Mouse (Mus musculus) cortical plate, adult 2 months (tissue): ENCODE measurements around the gene Cfap206. TPM values are rescaled to one million over a fixed set of nuclear protein-coding genes. Genes with fewer than 3 reads are reported as not detected.
A peak's percentile ranks its signal among the peaks of the same experiment; 100 is the strongest.

Source experiments
- H3K27ac ChIP-seq: fragments of 200-500 bp; 2 replicates; pipeline ENCODE4 v1.5.1; 2012; ENCODE audit warnings: low read length, control low read depth, inconsistent platforms; ENCODE audit not compliant: insufficient read depth
- H3K4me1 ChIP-seq: fragments of 200-500 bp; 2 replicates; pipeline ENCODE4 v1.6.1; 2011; ENCODE audit warnings: low read length; ENCODE audit not compliant: control insufficient read depth, insufficient read depth
- H3K4me3 ChIP-seq: fragments of 200-500 bp; 2 replicates; pipeline ENCODE4 v1.5.1; 2011; ENCODE audit warnings: mild to moderate bottlenecking, low read length, control low read depth; ENCODE audit not compliant: insufficient read depth
- CTCF ChIP-seq: fragments of 200-500 bp; IDR thresholded peaks from 2 replicates; pipeline ENCODE4 v1.5.1; 2011; ENCODE audit warnings: mild to moderate bottlenecking, control low read depth, low read length; ENCODE audit not compliant: insufficient read depth; ENCODE audit errors: extremely low read depth
- POLR2A ChIP-seq: fragments of 200-500 bp; IDR thresholded peaks from 2 replicates; pipeline ENCODE4 v1.6.1; 2011; ENCODE audit warnings: mild to moderate bottlenecking, low read length, control low read depth; ENCODE audit not compliant: insufficient read depth; ENCODE audit errors: extremely low read depth
- polyA plus RNA-seq: library from polyadenylated mRNA; depleted of rRNA; stranded (reverse); fragments of >200 nt; gene quantifications from 2 replicates; pipeline ENCODE4 v1.2.3, GENCODE M21; 2012

The Cfap206 gene
- polyA plus RNA-seq, 1 experiment: 2.0 TPM

- TF ChIP-seq POLR2A (no peak), CTCF (no peak)
- H3K4me1 ChIP-seq: no peaks in the 10 kb centered on the region
- no peak overlapping the region for H3K27ac ChIP-seq
- no peak overlapping the region for H3K4me3 ChIP-seq
Observed at GRCm38 (mm10) chr4:34720127-34720895, 9.7 kb downstream of the Cfap206 start.

GRCm38 (mm10) chr4:34719421-34719820 lies 10.6 kb downstream of the Cfap206 start:
- TF ChIP-seq CTCF (no peak), POLR2A (no peak)
- Histone ChIP-seq H3K27ac (no peak overlapping the region), H3K4me3 (no peak overlapping the region), H3K4me1 (no peaks in the 10 kb centered on the region)

GRCm38 (mm10) chr4:34715062-34715461 lies 14.9 kb downstream of the Cfap206 start:
- Histone ChIP-seq H3K4me3 (no peak overlapping the region), H3K27ac (no peak overlapping the region), H3K4me1 (no peaks in the 10 kb centered on the region)
- TF ChIP-seq CTCF (no peak), POLR2A (no peak)

- H3K4me3 ChIP-seq: no peak overlapping the region
- H3K4me1 ChIP-seq: no peaks in the 10 kb centered on the region
- H3K27ac ChIP-seq: no peak overlapping the region
- TF ChIP-seq CTCF (no peak), POLR2A (no peak)
Observed at GRCm38 (mm10) chr4:34708127-34708526, 21.9 kb downstream of the Cfap206 start.

- Histone ChIP-seq H3K4me1 (no peaks in the 10 kb centered on the region), H3K4me3 (no peak overlapping the region), H3K27ac (no peak overlapping the region)
- TF ChIP-seq CTCF: no peak
- no peak for TF ChIP-seq POLR2A
Observed at GRCm38 (mm10) chr4:34707248-34707647, 22.8 kb downstream of the Cfap206 start.

- Histone ChIP-seq H3K4me3 (no peak overlapping the region), H3K27ac (no peak overlapping the region), H3K4me1 (no peaks in the 10 kb centered on the region)
- TF ChIP-seq POLR2A (no peak), CTCF (no peak)
Observed at GRCm38 (mm10) chr4:34703029-34703428, 27.0 kb downstream of the Cfap206 start.

GRCm38 (mm10) chr4:34702231-34702630 lies 27.8 kb downstream of the Cfap206 start:
- no peaks in the 10 kb centered on the region for H3K4me1 ChIP-seq
- TF ChIP-seq POLR2A (no peak), CTCF (no peak)
- no peak overlapping the region for H3K4me3 ChIP-seq
- H3K27ac ChIP-seq: no peak overlapping the region

GRCm38 (mm10) chr4:34701528-34701927 lies 28.5 kb downstream of the Cfap206 start:
- no peak overlapping the region for H3K27ac ChIP-seq
- H3K4me3 ChIP-seq: no peak overlapping the region
- H3K4me1 ChIP-seq: no peaks in the 10 kb centered on the region
- TF ChIP-seq CTCF (peak; percentile 40), POLR2A (no peak)

GRCm38 (mm10) chr4:34688021-34688420 lies 42.0 kb downstream of the Cfap206 start:
- Histone ChIP-seq H3K4me3 (no peak overlapping the region; the same call in 1 of the 2 replicates), H3K4me1 (no peaks in the 10 kb centered on the region; the same call in 1 of the 2 replicates), H3K27ac (no peak overlapping the region)
- TF ChIP-seq CTCF (no peak), POLR2A (no peak)

GRCm38 (mm10) chr4:34686874-34687567 lies 43.0 kb downstream of the Cfap206 start, which contains the start of gene Slc35a1:
Gene Slc35a1, minus strand, starts transcription at chr4:34687438.
- Histone ChIP-seq H3K27ac (peak within 1 kb of the TSS; percentile 98), H3K4me3 (peak within 1 kb of the TSS; percentile 97), H3K4me1 (no peaks in the 10 kb centered on the region; the same call in 1 of the 2 replicates)
- no peak for TF ChIP-seq CTCF
- TF ChIP-seq POLR2A: peak; percentile 73; the same call in 1 of the 2 replicates
